Mouse (Mus musculus) intestine, postnatal 0 days (tissue): ENCODE results near the gene Fam136a. TPM values are rescaled to one million over a fixed set of nuclear protein-coding genes. Genes with fewer than 3 reads are reported as not detected.
A peak's percentile ranks its signal among the peaks of the same experiment; 100 is the strongest.
"Not testable (repeated sequence)": the region's sequence is repeated elsewhere in the genome, so short reads cannot be mapped to it uniquely, and the experiment has no call there.

ENCODE experiments used
- ATAC-seq: fragments of 200-750 bp; cut with Nextera tagmentation; 2 replicates; pipeline ENCODE4 v1.8.0; 2017; ENCODE audit warnings: mild to moderate bottlenecking, moderate TSS enrichment, moderate library complexity
- H3K27ac ChIP-seq: fragments of 300-500 bp; sonication (generic); 2 replicates; pipeline ENCODE4 v1.5.1; 2014; ENCODE audit warnings: mild to moderate bottlenecking, low read depth, low read length, moderate library complexity
- H3K27me3 ChIP-seq: fragments of 300-500 bp; sonication (generic); replicated peaks from 2 replicates; pipeline ENCODE4 v1.6.1; 2014; ENCODE audit warnings: low read length, mixed read lengths; ENCODE audit not compliant: control insufficient read depth, insufficient read depth
- H3K36me3 ChIP-seq: fragments of 300-500 bp; sonication (generic); 2 replicates; pipeline ENCODE4 v1.6.1; 2014; ENCODE audit warnings: mild to moderate bottlenecking, moderate library complexity; ENCODE audit not compliant: control insufficient read depth, insufficient read depth
- H3K4me1 ChIP-seq: fragments of 300-500 bp; sonication (generic); replicated peaks from 2 replicates; pipeline ENCODE4 v1.6.1; 2014; ENCODE audit warnings: antibody characterized with exemption, low read length, mixed read lengths; ENCODE audit not compliant: control insufficient read depth, insufficient read depth
- H3K4me2 ChIP-seq: fragments of 300-500 bp; sonication (generic); replicated peaks from 2 replicates; pipeline ENCODE4 v1.6.1; 2014; ENCODE audit warnings: low read depth, mild to moderate bottlenecking, moderate library complexity
- H3K4me3 ChIP-seq: fragments of 300-500 bp; sonication (generic); 2 replicates; pipeline ENCODE4 v1.5.1; 2014; ENCODE audit warnings: low read depth, low read length
- H3K9ac ChIP-seq: fragments of 300-500 bp; sonication (generic); 2 replicates; pipeline ENCODE4 v1.6.1; 2014; ENCODE audit warnings: mild to moderate bottlenecking, low read depth, low read length
- H3K9me3 ChIP-seq: fragments of 300-500 bp; sonication (generic); 2 replicates; pipeline ENCODE4 v1.6.1; 2016; ENCODE audit warnings: mixed run types; ENCODE audit not compliant: control insufficient read depth
- CTCF ChIP-seq: sonication (generic); IDR thresholded peaks from 2 replicates; pipeline ENCODE4 v1.5.1; 2016; ENCODE audit warnings: low read depth, mild to moderate bottlenecking, control low read depth, antibody characterized with exemption, moderate library complexity
- WGBS: fragments of 180-500 bp; shearing (Covaris S2); extraction: QIAGEN DNeasy Blood & Tissue Kit; methylation state at CpG from one replicate; pipeline ENCODE4 v1.1.7; 2014; 5-methylcytosine and 5-hydroxymethylcytosine counted together
- polyA plus RNA-seq: library from polyadenylated mRNA; unstranded; fragments of >200 nt; fragmentation: Nextera tagmentation; extraction: Ambion mirVana; gene quantifications from 2 replicates; pipeline ENCODE4 v1.2.1, GENCODE M21; 2015

Fam136a gene
- polyA plus RNA-seq, 1 experiment from 2014 or later = 65.8 TPM

GRCm38 (mm10) chr6:86325646-86326045 is 39.8 kb upstream of the Fam136a start:
- H3K27ac ChIP-seq = no peak overlapping the region
- no peaks in the 10 kb centered on the region for H3K9me3 ChIP-seq
- TF ChIP-seq CTCF = no peak
- no peaks in the 10 kb centered on the region for H3K4me1 ChIP-seq
- H3K4me2 ChIP-seq = no peak overlapping the region
- no peak overlapping the region for H3K9ac ChIP-seq
- H3K4me3 ChIP-seq = no peak overlapping the region
- ATAC-seq = no peak
- 79% methylated on average over 5 of the region's 5 CpGs for WGBS
- no peaks in the 10 kb centered on the region for H3K36me3 ChIP-seq
- no peaks in the 10 kb centered on the region for H3K27me3 ChIP-seq

DNA sequence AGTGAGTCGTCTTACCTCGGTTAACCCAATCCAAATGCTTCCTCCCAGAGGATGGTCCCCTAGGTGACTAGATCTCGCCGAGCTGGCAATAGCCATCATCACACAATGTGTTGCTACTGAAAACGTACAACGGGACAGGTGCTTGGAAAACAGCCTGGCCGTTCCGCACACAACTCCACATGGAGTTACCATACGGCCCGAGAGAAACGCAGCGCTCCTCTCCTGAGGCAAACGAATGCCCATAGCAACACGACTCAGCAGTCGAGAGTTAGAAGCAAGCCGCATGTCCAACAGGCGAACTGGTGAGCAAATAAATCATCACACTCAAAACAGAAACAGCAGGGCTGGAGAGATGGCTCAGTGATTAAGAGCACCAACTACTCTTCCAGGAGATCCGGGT is 38.6 kb upstream of the Fam136a start:
- no peak overlapping the region for H3K4me2 ChIP-seq
- H3K4me1 ChIP-seq = no peaks in the 10 kb centered on the region
- H3K9me3 ChIP-seq = no peaks in the 10 kb centered on the region
- H3K27ac ChIP-seq = no peak overlapping the region
- TF ChIP-seq CTCF = no peak
- H3K4me3 ChIP-seq = no peak overlapping the region
- H3K27me3 ChIP-seq = no peaks in the 10 kb centered on the region
- ATAC-seq = no peak
- H3K9ac ChIP-seq = no peak overlapping the region
- H3K36me3 ChIP-seq = no peaks in the 10 kb centered on the region
- 88% methylated on average over 18 of the region's 18 CpGs for WGBS

DNA sequence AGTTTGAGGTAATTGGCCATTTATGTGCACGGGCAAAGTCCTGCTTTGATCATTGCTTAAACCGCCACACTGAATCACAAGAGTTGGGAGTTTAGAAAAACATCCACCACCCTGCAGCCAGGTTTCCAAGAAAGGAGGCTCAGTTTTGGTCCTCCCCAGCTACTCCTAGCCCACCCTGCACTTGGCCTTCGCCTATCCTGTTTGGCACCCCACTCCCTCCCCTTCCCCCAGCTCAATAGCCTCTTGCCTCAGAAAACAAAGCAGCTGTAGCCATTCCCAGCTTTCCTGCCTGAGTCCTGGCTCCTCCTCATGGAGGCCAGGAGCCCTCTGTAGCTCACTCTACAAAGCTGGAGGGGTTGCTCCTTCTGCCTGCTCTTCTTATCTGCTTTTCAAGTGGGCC is 37.1 kb upstream of the Fam136a start:
- H3K9ac ChIP-seq = no peak overlapping the region
- no peak overlapping the region for H3K27ac ChIP-seq
- 47% methylated on average over 3 of the region's 3 CpGs for WGBS
- no peak overlapping the region for H3K4me2 ChIP-seq
- no peaks in the 10 kb centered on the region for H3K36me3 ChIP-seq
- H3K27me3 ChIP-seq = no peaks in the 10 kb centered on the region
- no peak overlapping the region for H3K4me3 ChIP-seq
- no peaks in the 10 kb centered on the region for H3K9me3 ChIP-seq
- no peaks in the 10 kb centered on the region for H3K4me1 ChIP-seq
- ATAC-seq = no peak
- TF ChIP-seq CTCF = no peak

DNA sequence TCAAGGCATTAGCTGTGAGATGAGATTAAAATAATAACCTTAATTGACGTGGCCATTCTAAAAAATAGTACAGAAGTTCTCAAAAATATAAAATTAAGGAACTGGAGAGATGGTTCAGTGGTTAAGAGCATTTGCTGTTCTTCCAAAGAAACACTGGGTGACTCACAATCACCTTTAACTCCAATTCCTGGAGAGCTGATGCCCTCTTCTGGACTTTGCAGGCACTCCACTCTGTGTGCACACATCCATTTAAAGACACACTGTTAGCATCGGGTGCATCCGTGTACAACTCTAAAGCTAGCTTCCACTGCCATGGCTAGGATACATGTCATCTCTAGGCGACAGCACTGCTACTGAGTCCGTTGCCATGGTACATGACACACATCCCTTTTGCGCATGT is 35.5 kb upstream of the Fam136a start:
- 92% methylated on average over 6 of the region's 6 CpGs for WGBS
- Histone ChIP-seq H3K9me3 (no peaks in the 10 kb centered on the region), H3K27me3 (no peaks in the 10 kb centered on the region), H3K4me2 (no peak overlapping the region), H3K36me3 (no peaks in the 10 kb centered on the region), H3K4me1 (no peaks in the 10 kb centered on the region), H3K4me3 (no peak overlapping the region), H3K9ac (no peak overlapping the region), H3K27ac (no peak overlapping the region)
- peak; percentile 54 for TF ChIP-seq CTCF
- no peak for ATAC-seq

- Histone ChIP-seq H3K9me3 (no peaks in the 10 kb centered on the region), H3K4me1 (no peaks in the 10 kb centered on the region), H3K9ac (no peak overlapping the region), H3K27me3 (no peaks in the 10 kb centered on the region), H3K4me3 (no peak overlapping the region), H3K27ac (no peak overlapping the region), H3K4me2 (no peak overlapping the region), H3K36me3 (no peaks in the 10 kb centered on the region)
- 59% methylated on average over 11 of the region's 11 CpGs for WGBS
- no peak for TF ChIP-seq CTCF
- ATAC-seq = no peak
Observed at GRCm38 (mm10) chr6:86335121-86335849, 30.2 kb upstream of the Fam136a start.

DNA sequence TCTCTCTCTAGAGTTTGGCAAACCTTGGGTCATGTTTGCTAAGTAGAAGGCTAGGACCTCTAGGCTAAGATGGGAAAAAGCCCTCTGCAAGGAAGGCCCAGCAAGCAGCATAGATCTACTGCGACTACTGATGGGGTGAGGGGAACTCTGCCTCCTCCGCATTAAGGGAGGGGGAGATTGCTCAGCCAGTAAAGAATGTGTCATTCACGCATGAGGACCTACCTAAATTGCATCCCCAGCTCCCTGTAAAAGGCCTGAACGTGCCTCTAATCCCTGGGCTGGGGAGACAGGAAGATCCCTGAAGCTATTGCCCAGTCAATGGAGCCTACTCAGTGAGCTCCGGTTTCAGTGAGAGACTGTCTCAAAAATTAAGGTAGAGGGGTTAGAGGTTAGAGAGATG is 29.6 kb upstream of the Fam136a start:
- H3K9ac ChIP-seq = no peak overlapping the region
- no peaks in the 10 kb centered on the region for H3K9me3 ChIP-seq
- no peaks in the 10 kb centered on the region for H3K27me3 ChIP-seq
- H3K27ac ChIP-seq = no peak overlapping the region
- no peak overlapping the region for H3K4me2 ChIP-seq
- no peaks in the 10 kb centered on the region for H3K36me3 ChIP-seq
- ATAC-seq = no peak
- no peak for TF ChIP-seq CTCF
- no peak overlapping the region for H3K4me3 ChIP-seq
- whole genome bisulfite sequencing = 83% methylated on average over 5 of the region's 5 CpGs
- no peaks in the 10 kb centered on the region for H3K4me1 ChIP-seq

- ATAC-seq, H3K4me1 ChIP-seq, H3K27ac ChIP-seq, H3K9me3 ChIP-seq, H3K9ac ChIP-seq, H3K4me2 ChIP-seq, H3K4me3 ChIP-seq, H3K36me3 ChIP-seq, H3K27me3 ChIP-seq: not testable (repeated sequence)
- TF ChIP-seq CTCF = 0 out of 2 replicates have a peak, but pooled peaks have one; percentile 6
- WGBS = 84% methylated on average over 4 of the region's 4 CpGs
Observed at GRCm38 (mm10) chr6:86336340-86336739, 29.1 kb upstream of the Fam136a start.
